Mouse (Mus musculus) adrenal gland, adult 2 months (tissue): Measurements from ENCODE around the gene E430018J23Rik. TPM values are rescaled to one million over a fixed set of nuclear protein-coding genes. Genes with fewer than 3 reads are reported as not detected.
"Not testable (repeated sequence)": the region's sequence is repeated elsewhere in the genome, so short reads cannot be mapped to it uniquely, and the experiment has no call there.

Source experiments
- DNase-seq: peaks from one replicate; pipeline ENCODE4 v3.0.0; 2021
- polyA plus RNA-seq: library from polyadenylated mRNA; depleted of rRNA; stranded (reverse); fragments of >200 nt; gene quantifications from 2 replicates; pipeline ENCODE4 v1.2.3, GENCODE M21; 2012; rRNA removed
- total RNA-seq, 2 experiments: library from RNA; stranded (reverse); gene quantifications; 2 replicates each; pipeline ENCODE4 v1.2.3; 2021

The E430018J23Rik gene
- total and polyA plus RNA-seq, 3 experiments = 7.1 to 10.3 (median 10.0) TPM

- not testable (repeated sequence) for DNase-seq
These were observed 51.6 kb downstream of the E430018J23Rik start for GRCm38 (mm10) chr7:127341861-127342260.

- no peak for DNase-seq
These were observed 52.1 kb downstream of the E430018J23Rik start for GRCm38 (mm10) chr7:127341356-127341755.

Other genes starting within 250 kb of the E430018J23Rik start
- gene Cd2bp2, start 197.6 kb downstream of the E430018J23Rik start, total RNA-seq = 10 to 100 TPM; 37.6 to 67.6 TPM
- gene Cd2bp2, start 197.6 kb downstream of the E430018J23Rik start, polyA plus RNA-seq = 12.7 and 13.8 TPM in 2 replicates
- gene Tbc1d10b, start 185.2 kb downstream of the E430018J23Rik start, total RNA-seq = 10 to 100 TPM; 36.0 to 43.6 TPM
- gene Tbc1d10b, start 185.2 kb downstream of the E430018J23Rik start, polyA plus RNA-seq = 31.5 and 35.1 TPM in 2 replicates
- gene Mylpf, start 184.7 kb downstream of the E430018J23Rik start, total RNA-seq = 1 to 10 TPM; 2.2 to 2.3 TPM
- not detected in 2 replicates for gene Mylpf, start 184.7 kb downstream of the E430018J23Rik start, polyA plus RNA-seq
- gene Zfp553, start 160.6 kb downstream of the E430018J23Rik start, total RNA-seq = 10 to 100 TPM; 11.7 to 12.7 TPM
- gene Zfp553, start 160.6 kb downstream of the E430018J23Rik start, polyA plus RNA-seq = 18.3 and 20.5 TPM in 2 replicates
- 10 to 100 TPM in 1 of 2 experiments, 1 to 10 TPM in 1; 7.1 to 11.4 TPM for gene Sept1, start 160.5 kb downstream of the E430018J23Rik start, total RNA-seq
- 8.6 and 10.9 TPM in 2 replicates for gene Sept1, start 160.5 kb downstream of the E430018J23Rik start, polyA plus RNA-seq
- gene Zfp771, start 149.4 kb downstream of the E430018J23Rik start, total RNA-seq = 10 to 100 TPM; 27.1 to 32.4 TPM
- gene Zfp771, start 149.4 kb downstream of the E430018J23Rik start, polyA plus RNA-seq = 295 and 338 TPM in 2 replicates
- gene Dctpp1, start 132.9 kb downstream of the E430018J23Rik start, total RNA-seq = 10 to 100 TPM; 34.7 to 37.6 TPM
- 45.1 and 57.1 TPM in 2 replicates for gene Dctpp1, start 132.9 kb downstream of the E430018J23Rik start, polyA plus RNA-seq
- gene Sephs2, start 119.6 kb downstream of the E430018J23Rik start, total RNA-seq = 100 to 1,000 TPM in 1 of 2 experiments, 10 to 100 TPM in 1; 90.0 to 118 TPM
- gene Sephs2, start 119.6 kb downstream of the E430018J23Rik start, polyA plus RNA-seq = 41.8 and 46.5 TPM in 2 replicates
- gene Itgal, start 97.4 kb downstream of the E430018J23Rik start, total RNA-seq = 1 to 10 TPM; 1.7 to 2.4 TPM
- gene Itgal, start 97.4 kb downstream of the E430018J23Rik start, polyA plus RNA-seq = 1.6 and 1.7 TPM in 2 replicates
- gene Zfp768, start 48.0 kb downstream of the E430018J23Rik start, total RNA-seq = 10 to 100 TPM; 30.5 to 32.3 TPM
- 52.5 and 54.2 TPM in 2 replicates for gene Zfp768, start 48.0 kb downstream of the E430018J23Rik start, polyA plus RNA-seq
- 10 to 100 TPM in 1 of 2 experiments, 1 to 10 TPM in 1; 8.0 to 11.2 TPM for gene Zfp747, start 17.6 kb downstream of the E430018J23Rik start, total RNA-seq
- gene Zfp747, start 17.6 kb downstream of the E430018J23Rik start, polyA plus RNA-seq = 4.4 and 6.7 TPM in 2 replicates
- 1 to 10 TPM; 4.4 to 6.3 TPM for gene 9130019O22Rik, start 6.5 kb downstream of the E430018J23Rik start, total RNA-seq
- 2.5 and 3.3 TPM in 2 replicates for gene 9130019O22Rik, start 6.5 kb downstream of the E430018J23Rik start, polyA plus RNA-seq
- gene Zfp764, start 13.2 kb upstream of the E430018J23Rik start, total RNA-seq = 1 to 10 TPM; 5.0 to 8.1 TPM
- gene Zfp764, start 13.2 kb upstream of the E430018J23Rik start, polyA plus RNA-seq = 4.1 and 4.5 TPM in 2 replicates
- 10 to 100 TPM; 13.3 to 15.3 TPM for gene Zfp688, start 28.4 kb upstream of the E430018J23Rik start, total RNA-seq
- gene Zfp688, start 28.4 kb upstream of the E430018J23Rik start, polyA plus RNA-seq = 30.2 and 33.8 TPM in 2 replicates
- 1 to 10 TPM; 3.9 to 4.6 TPM for gene Zfp689, start 55.5 kb upstream of the E430018J23Rik start, total RNA-seq
- gene Zfp689, start 55.5 kb upstream of the E430018J23Rik start, polyA plus RNA-seq = 7.0 and 7.1 TPM in 2 replicates
- 10 to 100 TPM; 49.0 to 56.8 TPM for gene Prr14, start 66.0 kb upstream of the E430018J23Rik start, total RNA-seq
- gene Prr14, start 66.0 kb upstream of the E430018J23Rik start, polyA plus RNA-seq = 73.2 and 87.0 TPM in 2 replicates
- gene Fbrs, start 85.6 kb upstream of the E430018J23Rik start, total RNA-seq = 10 to 100 TPM; 54.8 to 90.7 TPM
- gene Fbrs, start 85.6 kb upstream of the E430018J23Rik start, polyA plus RNA-seq = 46.0 and 57.8 TPM in 2 replicates
- 10 to 100 TPM; 68.6 to 90.2 TPM for gene Srcap, start 118.4 kb upstream of the E430018J23Rik start, total RNA-seq
- 29.3 and 41.2 TPM in 2 replicates for gene Srcap, start 118.4 kb upstream of the E430018J23Rik start, polyA plus RNA-seq
- 10 to 100 TPM; 19.1 to 19.7 TPM for gene Gm42715, start 126.0 kb upstream of the E430018J23Rik start, total RNA-seq
- 4.0 and 6.7 TPM in 2 replicates for gene Gm42715, start 126.0 kb upstream of the E430018J23Rik start, polyA plus RNA-seq
- gene Tmem265, start 167.8 kb upstream of the E430018J23Rik start, total RNA-seq = not detected
- 0.39 and 2.5 TPM in 2 replicates for gene Tmem265, start 167.8 kb upstream of the E430018J23Rik start, polyA plus RNA-seq
- gene Phkg2, start 179.7 kb upstream of the E430018J23Rik start, total RNA-seq = 10 to 100 TPM; 37.3 to 44.4 TPM
- gene Phkg2, start 179.7 kb upstream of the E430018J23Rik start, polyA plus RNA-seq = 48.3 and 53.2 TPM in 2 replicates
- 10 to 100 TPM in 1 of 2 experiments, 1 to 10 TPM in 1; 7.6 to 11.4 TPM for gene Ccdc189, start 195.0 kb upstream of the E430018J23Rik start, total RNA-seq
- 4.8 and 6.1 TPM in 2 replicates for gene Ccdc189, start 195.0 kb upstream of the E430018J23Rik start, polyA plus RNA-seq
- gene Rnf40, start 195.1 kb upstream of the E430018J23Rik start, total RNA-seq = 10 to 100 TPM; 54.9 to 55.7 TPM
- gene Rnf40, start 195.1 kb upstream of the E430018J23Rik start, polyA plus RNA-seq = 19.3 and 23.3 TPM in 2 replicates
- gene Zfp629, start 222.2 kb upstream of the E430018J23Rik start, total RNA-seq = 10 to 100 TPM; 16.3 to 21.2 TPM
- gene Zfp629, start 222.2 kb upstream of the E430018J23Rik start, polyA plus RNA-seq = 14.0 and 15.5 TPM in 2 replicates